Mouse (Mus musculus): ENCODE measurements around the gene Sf3b1.

GRCm38 (mm10) chr1:55027966-55028365 lies 685 bp upstream of the Sf3b1 start:
- TF ChIP-seq GATA1 (IDR thresholded peaks at IDR 0.05; ENCODE audit: borderline replicate concordance, low read length) (no peak), CTCF (IDR thresholded peaks at IDR 0.05; ENCODE audit: low read depth, low read length) (no peak), POLR2AphosphoS5 (IDR thresholded peaks at IDR 0.05; ENCODE audit: insufficient replicate concordance, low read depth, low read length) (no peak), GATA2 (IDR thresholded peaks at IDR 0.05; ENCODE audit: borderline replicate concordance, low read depth, low read length) (no peak), TAL1 (conservative IDR thresholded peaks at IDR 0.05; ENCODE audit: low read depth, low read length) (no peak)

Data from G1E (cell line).